Mouse (Mus musculus) adrenal gland, postnatal 0 days (tissue): ENCODE data around the gene 1700084M14Rik. TPM values are rescaled to one million over a fixed set of nuclear protein-coding genes. Genes with fewer than 3 reads are reported as not detected.

Experiments
- polyA plus RNA-seq: library from polyadenylated mRNA; unstranded; fragments of >200 nt; fragmentation: Nextera tagmentation; extraction: Ambion mirVana; gene quantifications from 2 replicates; pipeline ENCODE4 v1.2.1, GENCODE M21; 2015

The 1700084M14Rik gene
- not detected in 2 replicates for polyA plus RNA-seq

GRCm38 (mm10) chrX:91575811-91576210, at the start of gene 1700084M14Rik:
1700084M14Rik (minus strand) TSS chrX:91575911.

Other genes with a start within 250 kb of the 1700084M14Rik start
- not detected in 2 replicates for gene Mageb2, start 244.2 kb downstream of the 1700084M14Rik start, polyA plus RNA-seq
- not detected in 2 replicates for gene Gm5072, start 183.4 kb downstream of the 1700084M14Rik start, polyA plus RNA-seq
- not detected in 2 replicates for gene Gm8914, start 95.8 kb downstream of the 1700084M14Rik start, polyA plus RNA-seq
- gene Gm14781, start 56.3 kb upstream of the 1700084M14Rik start, polyA plus RNA-seq: not detected in 2 replicates
- not detected in 2 replicates for gene Mageb5, start 207.1 kb upstream of the 1700084M14Rik start, polyA plus RNA-seq